In the genomic region with DNA sequence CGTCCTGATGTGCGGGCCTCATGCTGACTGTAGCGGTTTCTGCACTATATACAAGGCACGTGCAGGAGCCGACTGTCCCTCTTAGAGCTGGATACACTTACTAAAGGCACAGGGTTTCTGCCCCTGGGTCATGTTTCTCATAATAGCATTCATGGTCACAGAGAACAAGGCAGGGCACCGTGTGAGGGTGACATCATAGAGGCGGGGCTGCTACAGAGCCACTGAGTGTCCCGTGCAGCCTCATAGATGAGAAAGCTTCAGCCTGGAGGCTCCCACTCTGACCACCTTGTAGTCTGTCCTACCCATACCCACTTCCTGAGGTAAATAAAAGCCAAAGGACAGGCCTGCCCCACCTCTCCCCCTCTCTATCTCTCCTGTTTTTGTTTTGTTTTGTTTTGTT, we compare ENCODE assay signal across 11 mouse cellular contexts.
DNase-seq lines count a peak whose midpoint lies in the region; ATAC-seq lines count a peak whose summit lies in the region.
"Had no signal": no experiment of that assay in that cellular context is flagged by ENCODE, and none has a peak within 500 bp of the region (broad histone marks: within the 10 kb centered on the region; RNA-seq: fewer than 3 reads in every experiment).

No protein-coding gene starts in this region.

- H3K4me3 ChIP-seq in intestine, embryonic 15.5 days (replicated peaks): no peak overlapping the region
- no peak overlapping the region for H3K4me3 ChIP-seq in intestine, embryonic 16.5 days (ENCODE audit: low read length)
- no peak overlapping the region for H3K4me3 ChIP-seq in embryonic facial prominence, embryonic 10.5 days
- no peak overlapping the region for H3K4me3 ChIP-seq in limb, embryonic 10.5 days
- no peak overlapping the region for H3K4me3 ChIP-seq in liver, embryonic 11.5 days (ENCODE audit: low read depth, low read length)
- H3K4me3 ChIP-seq: embryonic facial prominence, embryonic 13.5 days; lung, embryonic 15.5 days had no signal

- H3K27me3 ChIP-seq in intestine, embryonic 15.5 days (replicated peaks): no peaks in the 10 kb centered on the region
- H3K27me3 ChIP-seq in intestine, embryonic 16.5 days (replicated peaks; ENCODE audit: control insufficient read depth, insufficient read depth, low read length): no peaks in the 10 kb centered on the region
- no peaks in the 10 kb centered on the region for H3K27me3 ChIP-seq in embryonic facial prominence, embryonic 10.5 days (replicated peaks; ENCODE audit: low read depth, poor library complexity, severe bottlenecking)
- H3K27me3 ChIP-seq in limb, embryonic 10.5 days (ENCODE audit: low read depth, poor library complexity, severe bottlenecking): no peaks in the 10 kb centered on the region
- no peaks in the 10 kb centered on the region for H3K27me3 ChIP-seq in liver, embryonic 11.5 days (replicated peaks; ENCODE audit: control insufficient read depth, insufficient read depth, low read length)
- H3K27me3 ChIP-seq: embryonic facial prominence, embryonic 13.5 days; lung, embryonic 15.5 days had no signal

- H3K9me3 ChIP-seq in intestine, embryonic 15.5 days: no peaks in the 10 kb centered on the region
- H3K9me3 ChIP-seq in intestine, embryonic 16.5 days (ENCODE audit: control insufficient read depth, low read length): no peaks in the 10 kb centered on the region
- 0 out of 2 replicates have a peak, but pooled peaks cover 14% of the 10 kb centered on the region for H3K9me3 ChIP-seq in embryonic facial prominence, embryonic 10.5 days
- H3K9me3 ChIP-seq in limb, embryonic 10.5 days (replicated peaks): no peaks in the 10 kb centered on the region
- H3K9me3 ChIP-seq in liver, embryonic 11.5 days (ENCODE audit: control insufficient read depth, low read length): no peaks in the 10 kb centered on the region
- H3K9me3 ChIP-seq: lung, embryonic 15.5 days had no signal

- DNase-seq in adrenal gland, adult 18-20 months (ENCODE audit: low spot score in 2 of 2): peak; percentile 22 to 25
- peak; percentile 41 for DNase-seq in embryonic facial prominence, embryonic 10.5 days (ENCODE audit: low spot score)
- DNase-seq in limb, embryonic 10.5 days (ENCODE audit: low spot score): no peak
- no peak for DNase-seq in lung, postnatal 10 days
- no peak for DNase-seq in urinary bladder, postnatal 10 days (ENCODE audit: low spot score)
- DNase-seq in liver, embryonic 11.5 days (ENCODE audit: low spot score): no peak
- DNase-seq: layer of hippocampus, postnatal 36 days had no signal

- ATAC-seq in intestine, embryonic 15.5 days: 0 out of 2 replicates have a peak, but pooled peaks have one; percentile 17
- ATAC-seq in intestine, embryonic 16.5 days: no peak
- ATAC-seq in liver, embryonic 11.5 days (replicated peaks; ENCODE audit: low FRiP score): no peak; the same call in 1 of the 2 replicates

- H3K27ac ChIP-seq in intestine, embryonic 15.5 days: no peak overlapping the region
- no peak overlapping the region for H3K27ac ChIP-seq in intestine, embryonic 16.5 days (ENCODE audit: low read length)
- peak overlapping the region; percentile 57; the same call in 1 of the 2 replicates for H3K27ac ChIP-seq in embryonic facial prominence, embryonic 10.5 days (replicated peaks)
- H3K27ac ChIP-seq in limb, embryonic 10.5 days: 0 out of 2 replicates have a peak overlapping the region, but pooled peaks have one; percentile 26
- no peak overlapping the region for H3K27ac ChIP-seq in liver, embryonic 11.5 days (ENCODE audit: low read depth, low read length)
- H3K27ac ChIP-seq: embryonic facial prominence, embryonic 13.5 days; lung, embryonic 15.5 days had no signal

- H3K4me2 ChIP-seq in intestine, embryonic 15.5 days (replicated peaks): no peak overlapping the region
- no peak overlapping the region for H3K4me2 ChIP-seq in intestine, embryonic 16.5 days (ENCODE audit: low read depth, low read length)
- no peak overlapping the region for H3K4me2 ChIP-seq in liver, embryonic 11.5 days
- H3K4me2 ChIP-seq: embryonic facial prominence, embryonic 13.5 days; lung, embryonic 15.5 days had no signal

- H3K9ac ChIP-seq in intestine, embryonic 15.5 days: no peak overlapping the region
- H3K9ac ChIP-seq in intestine, embryonic 16.5 days (ENCODE audit: low read depth, low read length): no peak overlapping the region
- H3K9ac ChIP-seq in liver, embryonic 11.5 days (ENCODE audit: low read depth, low read length): no peak overlapping the region
- H3K9ac ChIP-seq: embryonic facial prominence, embryonic 13.5 days; lung, embryonic 15.5 days had no signal

- H3K36me3 ChIP-seq in intestine, embryonic 15.5 days: no peaks in the 10 kb centered on the region
- H3K36me3 ChIP-seq in intestine, embryonic 16.5 days (ENCODE audit: control insufficient read depth, insufficient read depth, low read length): no peaks in the 10 kb centered on the region
- no peaks in the 10 kb centered on the region for H3K36me3 ChIP-seq in embryonic facial prominence, embryonic 10.5 days (replicated peaks)
- no peaks in the 10 kb centered on the region for H3K36me3 ChIP-seq in limb, embryonic 10.5 days
- no peaks in the 10 kb centered on the region for H3K36me3 ChIP-seq in liver, embryonic 11.5 days (ENCODE audit: control insufficient read depth, insufficient read depth, low read length)
- H3K36me3 ChIP-seq: embryonic facial prominence, embryonic 13.5 days; lung, embryonic 15.5 days had no signal

- WGBS in intestine, embryonic 15.5 days: 52% methylated on average over 8 of the region's 8 CpGs
- WGBS in intestine, embryonic 16.5 days: 50% methylated on average over 8 of the region's 8 CpGs
- WGBS in embryonic facial prominence, embryonic 10.5 days: 45% methylated on average over 8 of the region's 8 CpGs
- WGBS in limb, embryonic 10.5 days: 61% methylated on average over 8 of the region's 8 CpGs
- 66% methylated on average over 8 of the region's 8 CpGs for WGBS in liver, embryonic 11.5 days

- no peaks in the 10 kb centered on the region for H3K4me1 ChIP-seq in intestine, embryonic 15.5 days (replicated peaks)
- no peaks in the 10 kb centered on the region for H3K4me1 ChIP-seq in intestine, embryonic 16.5 days (ENCODE audit: control insufficient read depth, insufficient read depth, low read length)
- peaks cover 28% of the 10 kb centered on the region for H3K4me1 ChIP-seq in embryonic facial prominence, embryonic 10.5 days
- H3K4me1 ChIP-seq in limb, embryonic 10.5 days: peaks cover 24% of the 10 kb centered on the region
- no peaks in the 10 kb centered on the region for H3K4me1 ChIP-seq in liver, embryonic 11.5 days (replicated peaks; ENCODE audit: control insufficient read depth, insufficient read depth, low read length)
- H3K4me1 ChIP-seq: lung, embryonic 15.5 days had no signal

Comparison
In these comparisons a context has a peak if more than half of its experiments do, and no peak if none do; other contexts are left out.
1. H3K27ac ChIP-seq: peak in embryonic facial prominence, embryonic 10.5 days (single experiment) and limb, embryonic 10.5 days (single experiment); none in intestine, embryonic 15.5 days (single experiment), intestine, embryonic 16.5 days (single experiment) and liver, embryonic 11.5 days (single experiment).
2. DNase-seq: peak in adrenal gland, adult 18-20 months (2 of 2) and embryonic facial prominence, embryonic 10.5 days (single experiment); none in limb, embryonic 10.5 days (single experiment), lung, postnatal 10 days (single experiment), urinary bladder, postnatal 10 days (single experiment) and liver, embryonic 11.5 days (single experiment).